Mouse (Mus musculus) myocyte (in vitro differentiated cells): ENCODE data around the gene Pstpip1.

Source experiments
- MAX ChIP-seq: IDR thresholded peaks from one replicate; pipeline ENCODE4 v1.6.1; 2011; ENCODE audit warnings: low read depth, mild to moderate bottlenecking, control low read depth
- POLR2A ChIP-seq: IDR thresholded peaks from one replicate; pipeline ENCODE4 v1.6.1; 2011; ENCODE audit warnings: low read depth, mild to moderate bottlenecking, control low read depth, moderate library complexity; ENCODE audit not compliant: insufficient read length
- POLR2AphosphoS2 ChIP-seq: IDR thresholded peaks from one replicate; pipeline ENCODE4 v1.6.1; 2011; ENCODE audit warnings: low read depth, control low read depth; ENCODE audit not compliant: insufficient read length
- REST ChIP-seq: IDR thresholded peaks from one replicate; pipeline ENCODE4 v1.6.1; 2011; ENCODE audit warnings: mild to moderate bottlenecking, control low read depth, moderate library complexity; ENCODE audit not compliant: insufficient read depth, insufficient read length
- USF1 ChIP-seq: IDR thresholded peaks from one replicate; pipeline ENCODE4 v1.6.1; 2011; ENCODE audit warnings: low read depth, mild to moderate bottlenecking, control low read depth, moderate library complexity

GRCm38 (mm10) chr9:56086524-56086923 lies 3.2 kb upstream of the Pstpip1 start:
- TF ChIP-seq POLR2A (no peak), USF1 (no peak), POLR2AphosphoS2 (no peak), REST (no peak), MAX (no peak)
